8 mouse cellular contexts compared by ENCODE assay signal in genomic region chr13:51846301-51846867, GRCm38 (mm10). TPM values are rescaled to one million over a fixed set of nuclear protein-coding genes. Genes with fewer than 3 reads are reported as not detected.
DNase-seq lines count a peak whose midpoint lies in the region; ATAC-seq and TF ChIP-seq lines count a peak whose summit lies in the region.

TSS of gene Gadd45g (plus strand) at chr13:51846678.

- H3K36me3 ChIP-seq in hindbrain, embryonic 16.5 days (ENCODE audit: control insufficient read depth, insufficient read depth, low read length) = no peaks in the 10 kb centered on the region

- 0% methylated on average over 31 of the region's 31 CpGs for WGBS in hindbrain, embryonic 16.5 days

- H3K4me2 ChIP-seq in hindbrain, embryonic 16.5 days (ENCODE audit: low read length) = peak within 1 kb of the TSS; percentile 96

- no peaks in the 10 kb centered on the region for H3K9me3 ChIP-seq in hindbrain, embryonic 16.5 days (ENCODE audit: control insufficient read depth, low read length)

- peak within 1 kb of the TSS; percentile 83 for H3K27ac ChIP-seq in hindbrain, embryonic 16.5 days (ENCODE audit: low read depth, low read length)
- H3K27ac ChIP-seq in left cerebral cortex, adult 2 months = peak within 1 kb of the TSS; percentile 90

- ATAC-seq in hindbrain, embryonic 16.5 days = peak; percentile 88
- peak; percentile 70 for ATAC-seq in megakaryocyte, adult 5-6 weeks (ENCODE audit: poor library complexity, severe bottlenecking)

- peaks cover 6% of the 10 kb centered on the region for H3K27me3 ChIP-seq in hindbrain, embryonic 16.5 days (replicated peaks; ENCODE audit: control insufficient read depth, insufficient read depth, low read length)

- H3K4me1 ChIP-seq in hindbrain, embryonic 16.5 days (ENCODE audit: control insufficient read depth, insufficient read depth, low read depth, low read length) = peaks cover 35% of the 10 kb centered on the region

- intact Hi-C loops in left cerebral cortex, adult 2 months (cut with DNase I) = loop anchor here (1.0 to 5.0 kb wide), 4 partner anchors 126 to 308 kb away; no protein-coding TSS in a partner anchor

- H3K9ac ChIP-seq in hindbrain, embryonic 16.5 days (ENCODE audit: low read depth, low read length) = peak within 1 kb of the TSS; percentile 79

- peak; percentile 25 for TF ChIP-seq CTCF in left cerebral cortex, adult 2 months (IDR thresholded peaks at IDR 0.05)

- DNase-seq in T-cell, adult 2 months (ENCODE audit: low spot score) = peak; percentile 94
- peak; percentile 93 to 96 for DNase-seq in cerebellum, postnatal 36 days
- peak; percentile 95 for DNase-seq in gastrocnemius, adult 18-20 months (ENCODE audit: low spot score)
- DNase-seq in left cerebral cortex, adult 2 months (ENCODE audit: extremely low spot score in 1 of 2, low spot score in 2 of 2) = peak; percentile 96
- peak; percentile 94 to 95 for DNase-seq in right cerebral cortex, adult 2 months (ENCODE audit: low spot score in 2 of 2)
- DNase-seq in urinary bladder, postnatal 14 days (ENCODE audit: low spot score) = peak; percentile 96

- peak within 1 kb of the TSS; percentile 68 for H3K4me3 ChIP-seq in hindbrain, embryonic 16.5 days (ENCODE audit: low read length)
- H3K4me3 ChIP-seq in left cerebral cortex, adult 2 months = peak within 1 kb of the TSS; percentile 93

RNA-seq across cellular contexts. Expression of gene Gadd45g, which starts in this region (rescaled TPM):
- 100 to 1,000 TPM in 1 of 2 experiments, 10 to 100 TPM in 1; 43.0 to 114 TPM for total RNA-seq in gastrocnemius, adult 18-20 months (2021)
- polyA plus RNA-seq in hindbrain, embryonic 16.5 days (2015; fragmentation: Nextera tagmentation; extraction: Ambion mirVana) = 46.4 and 52.2 TPM in 2 replicates
- 10 to 100 TPM; 16.7 to 29.3 TPM for total RNA-seq in left cerebral cortex, adult 2 months (2021)
- 2.6 and 4.4 TPM in 2 replicates for total RNA-seq in megakaryocyte, adult 5-6 weeks (2015)
- total RNA-seq in megakaryocyte, adult 5-6 weeks (2017) = 8.7 and 11.2 TPM in 2 replicates

Comparison
In these comparisons a context has a peak if more than half of its experiments do, and no peak if none do; other contexts are left out.
1. Peak in every context shown above with its lines: DNase-seq, ATAC-seq, H3K4me3 ChIP-seq and H3K27ac ChIP-seq.